Mouse (Mus musculus): ENCODE data around the gene Adtrp. TPM values are rescaled to one million over a fixed set of nuclear protein-coding genes. Genes with fewer than 3 reads are reported as not detected.

The Adtrp gene
- total RNA-seq, 2 experiments from 2014 or later, result 0.15 TPM; not detected in 1

DNA sequence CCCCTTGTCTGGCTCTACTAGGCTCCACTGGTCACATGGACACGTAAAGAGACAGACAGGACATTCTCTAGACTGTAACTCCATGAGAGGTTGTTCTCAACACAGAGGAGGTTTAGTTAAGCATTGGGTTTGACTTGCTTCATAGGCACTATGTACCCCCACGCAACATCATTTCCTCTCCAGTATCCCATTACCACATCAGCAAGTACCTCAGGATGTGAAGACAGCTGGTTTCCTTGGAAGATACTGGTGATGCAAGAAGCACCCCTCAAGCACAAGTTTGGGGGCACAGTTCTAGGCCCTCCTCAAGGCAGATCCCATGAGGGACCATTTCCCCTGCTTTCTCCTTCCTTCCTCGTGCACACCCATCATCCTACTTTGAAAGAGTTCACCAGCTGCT lies 60.8 kb downstream of the Adtrp start:
- DNase-seq, result no peak

DNA sequence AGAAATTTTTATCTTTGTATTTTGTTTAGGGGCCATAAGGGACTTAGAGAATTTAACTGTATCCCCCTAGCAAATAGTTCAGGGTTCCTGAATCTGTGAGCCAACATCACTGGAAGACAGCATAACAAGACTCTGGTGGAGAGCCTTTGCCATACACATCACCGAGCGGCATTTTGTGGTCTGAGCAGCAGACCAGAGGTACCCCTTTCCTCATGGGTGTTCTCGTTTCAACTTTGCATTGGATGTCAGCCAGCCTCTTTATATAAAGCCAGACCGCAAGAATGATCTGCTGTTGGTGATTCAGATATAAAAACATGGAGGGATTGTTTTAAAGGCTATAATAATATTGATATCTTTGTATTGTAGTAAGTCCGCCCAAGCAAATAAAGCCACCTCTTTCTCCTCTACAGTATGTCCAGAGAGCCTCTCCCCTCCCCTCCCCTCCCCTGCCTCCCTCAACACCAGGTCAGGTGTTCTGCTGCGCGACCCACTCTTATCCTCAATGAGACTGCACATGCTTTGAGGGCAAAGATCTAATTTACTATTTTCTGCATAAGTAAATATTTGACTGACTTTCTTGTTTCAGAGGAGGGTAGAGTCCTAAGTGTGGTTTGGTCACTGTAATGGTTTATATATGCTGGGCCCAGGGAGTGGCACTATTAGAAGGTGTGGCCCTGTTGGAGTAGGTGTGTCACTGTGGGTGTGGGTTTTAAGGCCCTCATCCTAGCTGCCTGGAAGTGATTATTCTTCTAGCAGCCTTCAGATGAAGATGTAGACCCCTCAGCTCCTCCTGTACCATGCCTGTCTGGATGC lies 62.4 kb downstream of the Adtrp start:
- intact Hi-C loops (cut with DNase I), result no loop called here
- no peak for DNase-seq

More for the DNA sequence above, 60.8 kb downstream of the Adtrp start:
- intact Hi-C loops (cut with DNase I), result no loop called here

DNA sequence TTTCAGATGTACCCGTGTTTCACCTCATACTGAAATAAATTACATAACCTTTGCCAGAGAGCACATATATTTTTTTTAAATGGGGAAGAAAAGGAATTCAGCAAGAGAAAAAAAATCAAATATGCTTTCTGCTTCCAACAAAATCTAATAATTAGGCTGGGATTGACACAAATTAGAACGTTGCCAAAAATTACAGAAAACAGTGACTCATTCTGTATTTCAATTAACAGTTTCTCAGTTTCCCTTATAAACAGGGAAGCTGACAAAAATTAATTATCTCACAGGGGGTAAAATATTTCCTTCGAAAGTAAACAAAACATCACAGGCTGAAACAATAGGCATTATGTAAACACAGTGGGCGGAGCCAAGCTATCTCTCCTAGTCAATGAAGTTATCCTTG lies 67.2 kb downstream of the Adtrp start:
- no peak for DNase-seq
- intact Hi-C loops (cut with DNase I), result no loop called here

DNA sequence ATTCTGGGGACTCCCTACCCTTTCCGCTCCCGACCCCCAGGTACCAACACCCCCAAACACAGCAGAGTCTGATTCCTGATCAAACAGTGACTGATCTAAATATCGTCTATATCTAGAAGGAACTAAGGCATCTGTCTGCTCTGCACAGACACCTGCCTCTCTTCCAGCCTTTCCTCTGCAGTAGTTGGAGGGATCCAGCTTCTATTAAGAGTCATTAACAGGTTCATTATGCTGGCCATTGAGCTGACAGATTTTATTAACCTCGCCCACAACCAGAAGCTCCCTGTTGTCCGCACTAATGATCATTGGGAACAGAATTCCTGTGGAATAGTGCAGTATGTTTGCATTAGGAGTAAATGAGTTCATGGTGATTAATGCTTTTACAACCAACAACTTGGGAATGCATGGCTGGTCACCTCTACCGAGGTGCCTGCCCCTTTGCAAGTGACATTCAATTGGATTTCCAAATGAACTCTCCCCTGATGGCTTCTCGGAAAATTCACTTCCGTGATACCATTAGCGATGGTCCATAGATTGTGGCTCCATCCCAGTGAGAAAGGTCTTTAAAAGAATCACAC lies 67.8 kb downstream of the Adtrp start:
- intact Hi-C loops (cut with DNase I), result no loop called here
- no peak for DNase-seq

DNA sequence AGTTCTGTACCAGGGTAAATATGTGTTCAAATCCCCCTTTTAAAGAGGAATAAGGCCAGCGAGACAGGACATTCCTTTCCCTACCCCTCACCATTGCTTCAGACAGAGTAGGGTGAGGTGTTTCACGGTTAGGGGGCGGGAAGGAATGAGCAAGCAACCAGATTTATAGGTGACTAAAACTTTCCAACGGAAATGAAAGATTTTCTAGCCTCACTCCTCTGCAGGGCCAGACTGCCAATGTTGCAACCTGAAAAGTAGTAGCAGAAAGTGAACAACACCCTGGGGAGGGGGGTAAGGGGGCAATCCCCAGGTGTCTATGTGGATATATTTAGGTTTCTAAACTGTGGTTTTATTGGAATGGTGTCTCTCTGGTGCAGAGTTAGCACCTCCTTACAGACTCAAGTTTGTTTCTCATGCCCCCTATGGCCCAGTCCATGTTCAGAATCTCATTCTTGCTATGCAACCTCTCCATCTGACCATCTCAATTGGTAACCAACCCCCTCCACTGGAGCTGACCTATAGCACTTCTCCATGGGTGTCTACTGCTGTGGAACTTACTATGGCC lies 73.6 kb downstream of the Adtrp start:
- intact Hi-C loops (cut with DNase I), result no loop called here
- DNase-seq, result no peak

DNA sequence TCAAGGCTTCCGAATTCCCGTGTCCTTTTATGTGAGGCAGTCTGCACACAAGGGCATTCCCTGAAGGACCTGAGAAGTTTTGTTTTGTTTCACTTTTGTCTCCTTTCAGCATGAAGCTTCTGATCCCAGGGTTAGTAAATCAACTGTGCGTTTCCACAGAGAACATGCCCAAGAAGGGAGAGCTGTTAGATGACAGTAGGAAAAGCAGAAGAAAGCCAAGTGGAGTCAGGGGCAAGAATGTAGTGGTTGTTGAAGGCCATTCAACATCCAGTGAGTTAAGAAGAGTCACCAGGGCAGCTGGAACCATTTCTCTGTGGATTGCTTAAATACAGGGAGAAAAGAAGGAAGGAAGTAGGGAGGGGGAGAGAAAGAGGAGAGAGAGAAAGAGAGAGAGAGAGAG lies 76.4 kb downstream of the Adtrp start:
- DNase-seq, result no peak
- intact Hi-C loops (cut with DNase I), result no loop called here

DNA sequence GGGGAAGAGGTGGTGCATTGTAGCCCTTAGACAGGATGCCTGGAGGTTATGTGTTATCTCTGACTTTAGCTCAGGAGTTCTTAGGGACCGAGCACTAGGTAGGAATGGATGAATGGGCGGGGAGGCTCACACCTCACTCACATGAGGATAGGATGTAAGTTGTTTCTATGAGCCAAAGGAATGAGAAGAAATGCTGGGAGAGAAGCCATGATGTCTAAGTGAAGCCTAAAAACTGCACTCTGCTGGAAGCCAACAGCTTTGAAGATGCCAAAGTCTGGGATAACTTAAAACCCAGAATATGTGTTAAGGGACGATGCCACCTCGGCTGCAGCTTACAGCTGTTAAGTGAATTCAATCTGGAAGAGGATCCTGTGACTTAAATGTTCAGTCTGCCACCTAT lies 79.5 kb downstream of the Adtrp start:
- DNase-seq, result no peak
- intact Hi-C loops (cut with DNase I), result no loop called here

DNA sequence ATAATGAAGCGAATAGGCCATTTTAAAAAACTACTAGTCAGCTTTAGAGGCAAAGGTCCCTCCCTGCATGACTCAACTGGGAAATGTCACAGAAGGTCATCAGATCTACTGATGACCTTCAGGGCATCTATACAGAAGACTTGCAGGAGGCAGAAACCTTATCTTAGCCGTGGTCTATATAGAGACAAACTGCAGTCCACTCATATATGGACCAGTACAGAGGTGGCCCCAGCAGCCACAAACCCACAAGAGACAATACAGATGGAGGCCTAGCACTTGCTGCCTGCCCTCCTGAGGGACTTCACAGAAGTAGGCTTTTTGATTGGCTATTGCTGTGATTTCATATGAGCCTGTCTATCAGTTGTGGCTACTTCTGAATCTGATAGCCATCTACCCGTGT lies 85.5 kb downstream of the Adtrp start:
- DNase-seq, result no peak
- intact Hi-C loops (cut with DNase I), result no loop called here

DNA sequence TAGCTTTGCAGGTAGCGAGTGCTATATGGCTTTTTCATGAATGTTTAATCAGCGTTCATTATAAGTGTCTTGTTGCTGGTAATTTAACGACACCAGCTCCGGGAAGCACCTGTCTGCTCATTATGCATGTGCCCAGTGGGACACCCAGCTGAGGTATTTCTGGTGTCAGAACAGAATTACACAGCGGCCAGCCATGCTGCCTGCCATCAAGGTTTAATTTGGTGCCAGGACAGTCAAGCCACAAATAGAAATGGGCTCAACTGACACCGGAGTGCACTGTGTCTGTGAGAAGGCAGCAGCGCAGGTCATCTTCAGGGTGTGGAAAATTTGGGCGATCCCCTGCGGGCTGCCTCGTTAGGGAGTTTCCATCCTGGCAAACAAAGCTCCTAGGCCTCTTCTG lies 87.0 kb downstream of the Adtrp start:
- peak; percentile 18 to 30 for DNase-seq
- intact Hi-C loops (cut with DNase I), result no loop called here

DNA sequence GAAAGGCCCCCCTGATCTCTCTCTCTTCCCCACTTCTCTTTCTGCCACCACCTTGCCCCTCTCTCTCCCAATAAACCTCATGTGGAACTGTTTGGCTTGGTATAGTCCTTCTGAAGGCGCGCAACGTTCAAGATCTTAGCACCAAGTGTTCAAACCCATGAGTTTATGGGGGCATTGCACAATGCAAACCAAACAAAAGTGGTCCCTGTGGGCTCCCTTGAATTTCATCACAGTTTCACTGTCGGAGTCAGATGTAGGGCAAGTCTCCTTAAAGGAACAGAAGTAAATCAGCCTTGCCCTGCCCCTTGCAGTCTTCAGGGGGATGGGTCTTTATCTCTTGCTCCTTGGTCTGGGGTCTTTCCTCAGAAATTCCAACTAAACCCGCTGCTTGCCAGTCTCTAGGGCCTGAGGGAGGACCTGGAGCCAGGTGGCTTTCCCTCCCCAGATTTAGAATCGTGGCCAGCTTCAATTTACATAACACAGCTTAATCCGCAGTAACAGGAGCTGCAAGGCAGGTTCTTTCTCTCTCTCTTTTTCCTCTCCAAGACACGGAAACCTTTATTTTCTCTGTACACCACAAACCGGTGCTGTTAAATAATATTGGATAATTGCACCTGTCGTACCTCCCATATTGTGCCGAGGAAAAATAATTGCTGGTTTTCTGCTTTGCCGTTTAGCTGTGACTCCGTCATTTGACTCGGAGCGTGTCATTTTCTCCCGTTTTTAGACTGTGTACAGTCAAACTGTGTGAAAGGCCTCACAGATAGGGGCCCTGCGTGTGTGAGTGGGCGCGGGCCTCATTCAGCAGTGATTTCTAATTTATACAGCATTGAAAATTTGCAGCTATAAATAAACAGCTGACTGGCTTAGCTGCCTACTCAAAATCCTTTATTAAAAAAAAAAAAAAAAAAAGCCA lies 88.7 kb downstream of the Adtrp start:
- intact Hi-C loops (cut with DNase I), result loop anchor here (10.0 kb wide), 1 partner anchor 116 kb away; no protein-coding TSS in a partner anchor
- DNase-seq, result no peak

DNA sequence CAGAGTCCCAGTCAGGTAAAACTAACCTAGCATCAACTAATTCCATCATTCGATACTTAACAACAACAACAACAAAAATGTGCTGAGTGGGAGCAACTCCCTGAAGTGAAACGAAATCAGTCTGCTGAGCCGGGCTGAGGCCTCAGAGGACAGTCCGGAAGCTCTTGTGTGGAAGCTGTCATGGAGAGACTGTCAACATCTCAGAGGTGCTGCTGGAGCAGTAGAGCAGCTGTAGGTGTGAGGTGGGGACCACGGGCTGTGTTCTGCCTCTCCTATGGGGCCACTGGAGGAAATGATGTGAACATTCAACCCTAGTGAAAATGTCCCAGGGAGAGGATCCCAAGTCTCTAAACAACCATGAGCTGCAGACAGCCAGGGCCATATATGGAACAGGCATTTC lies 94.4 kb downstream of the Adtrp start:
- DNase-seq, result no peak
- intact Hi-C loops (cut with DNase I), result loop anchor here (10.0 kb wide), 1 partner anchor 122 kb away; no protein-coding TSS in a partner anchor

DNA sequence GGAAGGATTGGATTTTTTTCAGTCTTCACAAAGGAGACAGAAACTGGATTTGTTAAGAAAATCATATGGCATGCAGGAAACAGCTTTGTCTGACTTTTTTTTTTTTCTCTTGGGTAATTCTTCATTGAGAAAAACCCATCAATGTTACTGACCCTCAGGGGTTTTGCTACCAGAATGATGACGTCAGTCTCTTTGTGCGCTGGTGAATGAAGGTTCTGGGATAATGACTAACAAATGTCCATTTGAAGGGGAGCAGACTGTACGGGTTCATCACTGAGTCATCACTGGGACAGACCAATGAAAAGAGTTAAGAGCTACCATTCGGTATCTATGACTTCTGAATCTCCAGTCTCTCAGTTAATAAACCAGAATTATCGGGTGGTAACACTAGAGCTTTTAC lies 97.0 kb downstream of the Adtrp start:
- intact Hi-C loops (cut with DNase I), result loop anchor here (10.0 kb wide), 1 partner anchor 124 kb away; no protein-coding TSS in a partner anchor

DNA sequence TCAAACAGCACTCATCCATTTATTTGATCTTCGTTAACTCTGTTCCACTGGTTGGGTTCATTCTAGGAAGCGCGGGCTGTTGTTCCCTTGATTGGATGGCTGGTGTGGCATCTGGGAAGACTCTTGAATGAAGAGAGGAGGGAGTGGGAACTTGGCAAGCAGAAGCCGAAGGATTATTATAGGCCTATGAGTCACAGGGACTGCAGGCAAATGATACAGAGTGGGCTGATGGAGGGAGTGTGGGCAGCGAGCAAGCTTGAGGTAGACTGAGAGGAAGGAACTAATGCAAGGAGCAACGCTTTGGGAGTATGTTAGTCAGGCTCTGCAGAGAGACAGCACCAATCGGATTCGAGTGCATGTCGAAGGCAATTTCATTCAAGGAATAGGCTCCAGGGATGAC lies 98.6 kb downstream of the Adtrp start:
- DNase-seq, result no peak
- intact Hi-C loops (cut with DNase I), result loop anchor here (10.0 kb wide), 1 partner anchor 296 kb away; no protein-coding TSS in a partner anchor

More for the DNA sequence above, 97.0 kb downstream of the Adtrp start:
- no peak for DNase-seq

DNA sequence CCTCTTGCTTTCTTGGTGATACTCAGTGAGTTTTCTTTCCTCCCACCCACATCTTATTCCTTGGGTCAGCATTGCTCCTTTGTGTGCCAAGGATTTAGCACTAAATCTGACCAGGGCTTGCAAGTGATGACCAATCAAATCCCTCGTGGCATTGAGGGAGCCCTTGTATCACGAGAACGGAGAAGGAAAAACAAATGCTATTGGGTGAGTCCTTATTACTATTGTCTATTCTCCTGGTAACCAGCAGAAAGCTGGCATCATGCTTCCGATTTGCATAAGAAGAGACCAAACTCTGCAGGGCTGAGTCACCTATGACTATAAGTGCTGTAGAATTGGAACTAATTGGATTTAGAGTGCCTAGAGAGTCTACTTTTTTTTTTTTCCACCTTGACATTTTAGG lies 99.8 kb downstream of the Adtrp start:
- no peak for DNase-seq
- intact Hi-C loops (cut with DNase I), result loop anchor here (10.0 kb wide), 1 partner anchor 297 kb away; no protein-coding TSS in a partner anchor

DNA sequence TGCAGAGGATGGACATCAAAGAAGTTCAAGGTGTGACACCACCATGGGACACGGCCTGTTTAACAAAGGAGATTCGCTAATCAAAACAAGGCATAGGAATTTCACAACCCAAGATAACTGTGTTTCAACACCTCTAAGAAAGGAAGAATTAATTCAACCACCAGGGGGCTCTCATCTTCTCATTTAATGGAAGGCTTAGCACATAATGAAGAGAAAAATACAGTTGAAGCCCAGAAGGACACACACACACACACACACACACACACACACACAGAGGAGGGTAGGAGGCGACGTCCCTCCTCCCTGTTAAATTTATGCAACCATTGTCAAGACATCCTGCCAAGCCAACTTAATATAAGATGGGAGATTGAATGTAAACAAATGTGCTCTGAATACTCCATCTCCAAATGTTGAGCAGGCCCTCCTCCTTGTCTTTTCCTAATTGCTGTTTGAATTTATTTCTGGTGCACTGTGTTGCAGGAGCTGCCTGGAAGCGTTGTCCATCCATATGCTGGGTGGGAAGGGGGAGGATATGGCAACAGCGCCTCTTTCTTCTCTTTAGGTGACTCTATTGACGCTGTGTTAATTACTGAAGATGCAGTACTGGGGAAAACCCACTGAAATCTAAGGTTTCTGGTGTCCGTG lies 100.4 kb downstream of the Adtrp start:
- no peak for DNase-seq
- intact Hi-C loops (cut with DNase I), result loop anchor here (10.0 kb wide), 1 partner anchor 298 kb away; no protein-coding TSS in a partner anchor

DNA sequence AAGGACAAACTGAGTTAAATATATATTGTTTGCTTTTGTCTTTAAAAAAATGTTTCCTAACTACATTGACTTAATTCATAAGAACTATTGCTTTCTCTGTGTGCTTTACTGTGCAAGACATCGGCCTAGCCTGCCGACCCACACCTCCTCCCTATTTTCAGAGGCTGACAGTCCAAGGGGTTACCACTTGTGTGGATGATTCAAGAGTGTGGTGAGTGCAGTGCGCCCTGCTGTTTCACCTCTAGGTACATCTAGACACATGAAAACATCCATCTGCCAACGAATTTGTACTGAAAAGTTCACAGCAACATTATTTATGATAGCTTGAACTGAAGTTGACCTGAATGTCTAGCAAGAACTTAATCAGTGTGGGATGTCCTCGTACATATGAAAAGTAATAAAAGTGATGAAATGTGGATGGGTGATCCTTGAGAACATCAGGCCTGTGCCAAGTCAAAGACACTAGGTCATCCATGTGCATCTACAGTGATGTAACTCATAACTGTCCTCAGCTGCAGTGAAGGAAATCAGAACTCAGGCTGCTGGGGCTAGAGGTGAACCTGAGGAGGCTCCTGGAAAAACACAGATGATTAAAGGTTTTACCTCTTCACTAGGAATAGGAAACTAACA lies 106.9 kb downstream of the Adtrp start:
- DNase-seq, result no peak
- intact Hi-C loops (cut with DNase I), result loop anchor here (10.0 kb wide), 1 partner anchor 304 kb away; no protein-coding TSS in a partner anchor

DNA sequence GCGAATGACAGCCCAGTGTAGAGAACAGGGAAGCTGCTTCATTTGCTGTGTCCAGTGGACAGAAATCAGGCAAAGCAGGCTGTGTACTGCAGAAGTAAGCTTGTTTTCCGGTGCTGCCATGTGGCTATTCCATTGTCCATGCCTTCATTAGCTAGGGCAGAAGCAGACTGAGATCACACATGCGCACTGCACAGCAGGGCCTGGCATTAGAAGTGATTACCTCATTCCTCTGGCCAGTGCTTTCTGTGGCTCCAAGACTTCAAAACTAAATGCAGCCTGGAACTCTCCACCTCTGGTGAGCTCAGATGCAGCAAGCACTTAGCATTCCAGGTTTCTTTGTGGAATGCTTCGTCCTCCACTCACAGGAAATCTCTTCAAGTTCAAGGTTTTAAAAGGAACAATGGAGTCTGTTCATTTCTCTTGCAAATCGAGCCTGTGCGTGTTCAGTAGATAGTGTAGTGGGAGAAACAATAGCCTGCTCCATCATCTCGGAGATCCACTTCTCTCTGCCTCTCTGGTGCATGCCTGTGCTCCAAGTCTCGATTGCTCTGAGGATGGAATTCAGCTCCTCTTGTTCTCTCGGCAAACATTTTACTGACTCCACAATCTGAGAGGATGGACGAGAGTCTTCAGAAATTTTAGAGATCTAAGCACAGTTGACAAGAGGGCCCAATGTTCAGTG lies 109.7 kb downstream of the Adtrp start:
- DNase-seq, result peak in 1 of 2 experiments; percentile 38

DNA sequence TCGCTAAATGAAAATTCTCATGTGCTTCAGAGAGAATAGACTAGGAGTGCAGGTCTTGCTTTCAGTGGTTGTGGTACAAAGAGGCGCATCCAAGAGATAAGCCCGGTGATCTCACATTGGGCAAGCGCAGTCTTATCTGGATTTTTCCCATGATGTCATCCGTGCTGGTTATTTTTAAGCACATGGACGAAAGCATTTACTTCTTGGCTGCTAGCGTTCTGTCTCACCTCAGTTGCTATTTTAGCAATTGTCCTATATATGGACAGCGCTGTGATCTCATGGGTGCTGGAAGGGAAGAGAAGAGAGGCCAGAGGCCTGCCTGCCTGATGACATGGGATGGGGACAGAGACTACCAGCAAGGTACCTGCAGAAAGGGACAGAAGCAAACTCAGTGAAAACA lies 117.8 kb downstream of the Adtrp start:
- no peak for DNase-seq
- intact Hi-C loops (cut with DNase I), result no loop called here

More for the DNA sequence above, 109.7 kb downstream of the Adtrp start:
- intact Hi-C loops (cut with DNase I), result no loop called here

DNA sequence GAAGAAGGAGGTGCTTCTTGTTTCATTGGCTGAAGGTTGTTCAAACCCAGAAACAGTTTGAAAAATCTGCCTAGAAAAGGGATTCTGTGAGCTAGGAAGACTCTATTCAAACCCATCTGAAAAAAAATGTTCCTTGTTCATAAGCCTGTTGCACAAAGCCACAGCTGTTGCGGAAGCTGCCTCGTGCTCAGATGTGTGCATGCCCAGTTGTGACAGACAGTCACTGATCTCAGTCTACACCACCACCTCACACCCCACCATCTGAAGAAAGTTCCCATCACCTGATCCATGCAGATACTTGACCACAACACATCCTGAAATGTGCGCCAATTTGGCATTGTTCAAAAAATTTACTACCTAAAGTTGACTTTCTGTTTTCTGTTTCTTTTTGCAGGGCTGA lies 119.7 kb downstream of the Adtrp start:
- no peak for DNase-seq
- intact Hi-C loops (cut with DNase I), result no loop called here

Data from gastrocnemius, postnatal 36 days (tissue).